Mouse (Mus musculus): Measurements from ENCODE around the gene Gm20388.
"Not testable (repeated sequence)": the region's sequence is repeated elsewhere in the genome, so short reads cannot be mapped to it uniquely, and the experiment has no call there.

Gm20388 gene

DNA sequence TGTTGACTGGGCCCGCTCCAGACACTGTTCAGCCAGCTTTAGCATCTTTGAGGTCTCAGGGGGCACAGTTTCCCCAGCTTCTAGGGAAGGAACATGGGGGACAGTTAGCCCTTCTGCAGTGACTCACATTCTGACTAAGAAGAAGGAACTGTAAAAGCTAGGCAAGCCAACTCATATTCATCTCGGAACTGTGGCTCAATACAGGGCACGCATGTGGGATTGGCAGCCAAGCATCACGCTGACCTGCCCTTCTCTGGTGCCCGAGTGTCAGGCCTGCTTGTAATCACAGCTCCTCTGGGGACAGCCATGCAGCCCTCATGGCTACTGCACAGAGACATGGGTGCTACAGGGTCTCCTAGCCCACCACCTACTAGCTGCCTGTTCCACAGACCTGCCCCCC, 3340.3 kb downstream of the Gm20388 start:
- DNase-seq = no peak

DNA sequence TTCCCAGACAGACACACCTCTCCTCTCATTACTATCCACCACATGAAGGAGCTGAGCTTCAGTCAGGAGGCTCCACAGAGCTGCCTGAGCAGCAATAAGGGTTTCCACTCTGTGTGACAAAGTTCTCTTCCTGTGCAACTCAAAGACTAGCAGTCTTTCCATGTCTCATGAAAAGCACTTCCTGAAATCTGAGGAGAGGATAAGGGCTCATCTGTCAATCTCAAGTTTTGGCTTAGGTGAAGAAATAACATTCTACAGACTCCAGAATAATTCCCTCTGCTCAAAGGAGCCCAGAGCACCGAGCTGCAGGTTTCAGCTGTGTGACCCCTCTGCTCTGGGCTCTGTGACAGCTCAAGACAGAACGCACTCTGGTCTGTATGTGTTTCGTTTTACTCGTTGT, 3342.3 kb downstream of the Gm20388 start:
- no peak for DNase-seq

DNA sequence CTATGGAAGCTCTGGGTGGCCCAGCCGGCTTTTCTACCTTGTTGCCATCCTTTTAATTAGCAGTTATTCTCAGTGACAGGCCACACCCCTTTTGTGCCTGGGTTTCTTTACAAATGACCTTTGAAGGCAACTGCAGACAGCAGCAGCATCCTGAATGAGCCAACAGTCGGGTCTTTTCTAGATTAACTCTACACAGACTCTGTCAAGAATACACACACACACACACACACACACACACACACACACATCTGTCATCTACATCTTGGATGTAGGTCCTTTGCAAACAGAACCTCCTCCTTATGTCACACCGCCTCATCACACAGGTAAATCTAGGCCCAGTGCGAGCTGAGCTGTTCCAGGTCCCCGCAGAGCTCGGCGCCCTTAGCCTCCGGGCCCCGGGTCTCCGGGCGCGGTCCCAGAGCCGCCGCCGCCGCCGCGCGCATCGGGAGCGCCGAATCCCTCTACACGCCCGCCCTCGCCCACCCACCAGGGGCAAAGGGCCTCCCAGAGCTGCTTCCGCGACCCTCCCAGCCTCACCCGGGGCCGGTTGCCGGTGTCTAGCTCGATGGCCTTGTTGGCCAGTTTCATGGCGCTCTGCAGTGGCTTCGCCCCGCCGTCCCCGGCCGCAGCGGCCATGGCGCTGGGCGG, 3342.9 kb downstream of the Gm20388 start:
- DNase-seq = no peak

DNA sequence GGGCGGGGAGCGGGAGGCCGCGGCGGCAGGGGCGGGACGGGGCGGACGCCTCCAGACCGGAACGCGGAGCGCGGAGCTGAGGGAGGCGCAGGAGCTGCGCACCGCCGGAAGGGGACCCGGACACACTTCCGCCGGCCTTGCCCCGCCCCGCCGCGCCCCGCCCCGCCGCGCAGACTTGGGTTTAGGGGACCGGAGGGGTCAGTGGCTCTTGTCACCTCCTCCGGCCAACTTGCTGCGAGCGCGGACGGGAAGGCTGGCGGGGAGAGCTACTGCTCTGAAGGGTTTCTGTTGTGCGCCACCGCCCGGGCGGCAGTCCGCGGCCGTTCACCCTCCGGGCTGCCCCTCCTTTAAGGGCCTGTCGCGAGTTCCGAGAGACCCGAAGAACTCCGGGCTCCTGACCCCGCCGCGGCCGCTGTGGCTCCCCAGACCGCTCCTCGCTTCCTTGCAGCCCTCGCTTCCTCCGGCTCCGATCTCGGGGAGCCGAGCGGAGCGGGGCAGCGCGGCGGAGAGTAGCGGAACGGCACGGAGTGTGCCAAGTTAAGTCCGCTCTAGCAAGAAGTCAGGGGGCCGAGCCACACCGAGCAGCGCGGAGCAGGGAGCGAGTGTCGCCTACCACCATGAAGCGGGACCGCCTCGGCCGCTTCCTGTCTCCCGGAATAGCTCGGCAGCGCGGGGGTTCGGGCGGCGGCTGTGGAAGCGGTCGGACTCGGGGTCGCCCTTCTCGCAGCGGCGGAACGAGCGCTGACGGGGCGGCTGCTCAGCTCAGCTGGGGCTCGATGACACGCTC, 3343.7 kb downstream of the Gm20388 start, which contains the start of the genes Zfp276 and Vps9d1:
Gene Zfp276, plus strand, starts transcription at position 97 of the 787 bp plus-strand sequence.
Gene Vps9d1, minus strand, starts transcription at position 250 of the 787 bp plus-strand sequence.
- peak; percentile 68 for DNase-seq

DNA sequence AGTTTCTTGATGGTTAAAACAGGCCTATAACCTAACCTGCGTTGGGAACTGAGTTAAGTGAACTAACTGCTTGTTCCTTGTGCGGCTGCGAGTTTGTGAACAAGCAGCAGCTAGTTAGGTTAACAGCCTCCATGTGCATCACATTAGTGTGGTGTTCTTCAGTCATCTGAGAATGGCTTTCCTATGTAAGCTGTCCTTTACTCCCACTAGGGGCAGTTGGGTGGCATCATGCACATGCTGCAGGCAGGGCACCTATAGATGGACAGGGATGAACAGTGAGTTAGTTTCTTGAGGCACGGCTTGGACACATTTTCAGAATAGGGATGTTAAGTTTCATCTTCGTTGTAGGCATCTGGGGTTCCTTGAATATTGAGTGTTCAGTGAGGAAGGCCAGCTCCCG, 3344.5 kb downstream of the Gm20388 start:
- no peak for DNase-seq

DNA sequence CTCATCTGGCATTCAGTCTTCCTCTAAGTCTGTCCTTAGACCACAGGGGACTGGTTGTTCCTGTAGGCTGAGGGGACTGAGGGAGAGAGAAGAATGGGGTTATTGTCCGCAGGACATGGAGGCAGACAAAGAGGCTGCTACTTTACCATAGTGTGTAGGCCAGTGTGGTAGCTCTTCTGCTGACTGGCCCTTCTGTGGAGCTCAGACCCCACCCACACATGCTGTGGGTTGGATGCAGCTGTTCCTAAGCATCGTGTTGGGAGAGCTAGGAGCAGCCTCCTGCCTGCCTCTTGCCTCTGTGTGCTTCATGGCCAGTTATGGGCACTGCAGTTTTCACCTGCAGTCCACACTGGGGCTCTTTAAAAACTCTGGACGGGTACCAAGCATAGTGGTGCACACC, 3346.5 kb downstream of the Gm20388 start:
- no peak for DNase-seq

DNA sequence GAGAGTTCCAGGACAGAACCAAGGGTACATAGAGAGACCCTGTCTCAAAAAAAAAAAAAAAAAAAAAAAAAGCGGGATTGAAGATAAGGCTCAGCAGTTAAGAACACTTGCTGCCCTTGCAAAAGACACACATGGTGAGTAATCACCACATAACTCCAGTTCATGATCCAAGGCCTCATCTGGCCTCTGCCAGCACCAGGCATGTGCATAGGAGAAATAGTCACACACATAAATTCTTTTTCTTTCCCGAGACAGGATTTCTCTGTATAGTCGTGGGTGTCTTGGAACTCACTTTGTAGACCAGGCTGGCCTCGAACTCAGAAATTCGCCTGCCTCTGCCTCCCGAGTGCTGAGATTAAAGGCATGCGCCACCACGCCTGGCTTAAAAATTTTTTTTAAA, 3347.0 kb downstream of the Gm20388 start:
- not testable (repeated sequence) for DNase-seq

DNA sequence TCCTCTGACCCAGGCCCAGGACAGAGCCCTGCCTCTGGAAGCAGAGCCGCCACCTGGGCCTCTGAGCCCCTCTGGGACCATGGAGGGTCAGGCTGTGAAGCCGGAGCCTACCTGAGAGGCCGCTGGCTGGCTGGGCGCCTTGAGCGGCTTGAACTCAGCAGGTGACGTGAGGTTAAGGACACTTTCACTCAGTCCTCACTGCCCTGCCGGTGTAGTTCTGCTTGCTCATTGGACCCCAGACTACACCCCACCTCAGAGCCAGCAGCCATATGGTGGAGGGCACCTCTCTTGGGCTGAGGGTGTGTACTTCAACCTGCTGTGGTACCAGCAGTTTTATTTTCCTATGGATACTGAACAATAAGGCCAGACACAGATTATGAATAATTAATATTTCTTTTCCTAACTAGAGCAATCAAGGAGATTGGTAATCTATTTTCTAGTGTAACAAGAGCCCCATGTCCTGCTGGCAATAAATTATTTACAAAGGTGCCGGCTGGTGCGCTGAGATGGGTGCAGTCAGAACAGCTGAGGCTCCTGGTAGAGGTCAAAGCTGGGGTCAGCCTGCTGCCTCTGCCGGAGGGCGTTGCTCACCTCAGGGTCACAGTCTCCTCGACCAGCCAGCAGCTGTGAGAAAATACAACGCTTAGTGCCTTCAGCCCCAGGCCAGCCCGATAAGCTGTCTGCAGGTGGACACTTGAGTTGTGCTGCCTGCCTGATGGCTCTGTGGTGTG, 3357.4 kb downstream of the Gm20388 start:
- no peak for DNase-seq

DNA sequence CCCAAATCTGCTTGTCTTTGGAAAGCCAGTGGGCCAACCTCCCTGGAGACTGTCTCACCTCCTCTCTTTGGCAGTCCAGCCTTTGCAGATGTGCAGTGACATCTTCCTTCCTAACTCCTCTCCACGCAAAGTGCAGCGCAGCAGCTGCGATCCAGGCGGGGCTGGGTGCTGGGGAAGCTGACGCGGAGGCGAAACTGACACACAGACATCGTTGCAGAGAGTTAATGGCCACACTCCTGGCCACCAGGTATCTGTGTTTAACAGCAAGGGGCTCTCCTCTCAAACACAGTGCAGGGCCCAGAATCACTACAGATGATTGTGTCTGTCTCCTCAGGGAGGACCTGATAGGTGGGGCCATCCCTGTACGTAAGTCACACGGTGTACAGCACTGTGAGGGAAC, 3360.5 kb downstream of the Gm20388 start:
- DNase-seq = no peak

DNA sequence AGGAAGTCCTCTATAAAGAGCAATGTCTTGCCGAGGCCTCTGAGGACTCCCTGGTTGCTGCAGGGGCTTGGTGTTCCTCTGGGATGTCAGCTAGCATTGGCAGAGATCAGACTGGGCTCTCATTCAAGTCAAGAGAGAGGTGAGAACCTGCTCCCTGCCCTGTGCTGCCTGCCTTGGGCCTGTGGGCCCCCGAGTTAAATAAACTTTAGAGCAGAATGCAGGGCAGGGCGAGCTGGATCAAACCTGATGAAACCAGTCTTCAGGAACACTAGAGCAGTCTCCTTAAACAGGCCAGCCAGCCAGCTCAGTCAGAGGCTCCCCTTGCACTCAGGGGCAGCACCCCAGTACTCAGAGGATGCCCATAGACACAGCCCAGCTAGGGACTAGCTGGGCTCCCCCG, 3361.3 kb downstream of the Gm20388 start:
- no peak for DNase-seq

DNA sequence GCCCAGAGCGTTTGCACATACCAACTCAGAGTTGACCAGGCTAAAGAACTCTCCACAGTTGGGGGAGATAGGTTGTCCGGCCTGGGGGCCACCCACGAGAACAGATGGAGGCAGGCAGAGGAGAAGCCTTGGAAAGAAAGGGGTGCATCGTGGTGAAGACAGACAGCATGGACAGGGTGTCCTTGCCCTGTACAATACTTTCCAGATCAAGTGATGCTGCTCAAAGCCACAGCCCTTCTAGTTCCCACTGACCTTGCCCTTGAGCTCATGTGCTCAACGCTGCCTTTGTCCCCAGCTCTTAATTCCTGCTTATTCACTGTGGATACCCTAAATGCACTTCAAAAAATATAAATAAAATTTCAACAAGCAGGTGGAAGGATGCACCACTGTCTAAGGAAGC, 3363.8 kb downstream of the Gm20388 start:
- no peak for DNase-seq

DNA sequence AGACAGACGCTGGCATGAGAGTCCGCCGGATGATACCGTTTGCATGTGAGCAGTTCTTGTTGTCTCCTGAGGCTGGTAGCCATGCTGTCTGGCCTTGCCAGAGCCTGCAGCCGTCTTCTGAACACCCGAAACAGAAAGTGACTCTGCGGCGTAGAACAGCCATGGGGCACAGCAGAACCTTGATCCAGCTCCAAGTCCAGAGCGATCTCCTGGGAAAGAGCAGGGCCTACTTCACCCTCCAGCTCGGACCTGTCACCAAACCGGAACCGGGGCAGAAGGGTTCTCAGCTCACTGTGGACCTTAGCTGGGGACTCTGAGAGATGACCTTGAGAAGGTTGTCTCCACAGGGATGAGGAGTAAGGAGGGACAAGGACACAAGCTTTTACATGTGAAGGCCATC, 3364.5 kb downstream of the Gm20388 start:
- no peak for DNase-seq

DNA sequence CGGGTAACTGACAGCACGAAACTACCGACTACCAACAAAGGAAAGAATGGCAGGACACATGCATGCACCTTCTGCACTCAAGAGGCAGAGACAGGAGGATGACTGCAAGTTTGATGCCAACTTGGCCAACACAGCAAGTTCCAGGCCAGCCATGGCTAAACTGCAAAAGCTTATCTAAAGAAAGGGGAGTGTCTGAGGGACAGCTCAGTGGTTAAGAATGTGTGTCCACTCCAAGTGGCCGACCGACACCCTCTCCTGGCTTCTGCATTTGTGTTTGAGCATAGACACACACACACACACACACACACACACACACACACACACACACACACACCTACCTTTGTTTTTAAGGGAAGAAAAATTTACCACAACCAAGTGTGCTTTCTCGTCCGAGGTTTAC, 3367.8 kb downstream of the Gm20388 start:
- DNase-seq = no peak

DNA sequence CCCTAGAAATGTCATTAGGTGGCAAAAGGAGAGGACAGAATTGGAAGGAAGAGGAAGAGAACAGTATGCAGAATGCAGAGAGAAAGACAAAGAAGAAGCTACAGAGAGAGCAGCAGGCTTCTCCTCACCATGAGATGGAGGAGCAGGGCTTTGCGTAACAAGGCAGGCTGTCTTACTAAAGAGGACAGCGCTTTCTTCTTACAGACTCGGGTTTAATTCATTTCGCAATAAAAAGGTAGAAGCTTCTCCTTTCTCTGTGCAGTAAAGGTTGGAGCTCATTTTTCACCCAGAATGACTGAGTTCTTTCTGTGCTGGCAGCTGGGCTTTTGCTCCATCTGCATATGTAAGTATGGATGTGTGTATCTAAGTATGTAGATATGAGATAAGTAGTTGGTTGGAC, 3369.2 kb downstream of the Gm20388 start:
- no peak for DNase-seq

DNA sequence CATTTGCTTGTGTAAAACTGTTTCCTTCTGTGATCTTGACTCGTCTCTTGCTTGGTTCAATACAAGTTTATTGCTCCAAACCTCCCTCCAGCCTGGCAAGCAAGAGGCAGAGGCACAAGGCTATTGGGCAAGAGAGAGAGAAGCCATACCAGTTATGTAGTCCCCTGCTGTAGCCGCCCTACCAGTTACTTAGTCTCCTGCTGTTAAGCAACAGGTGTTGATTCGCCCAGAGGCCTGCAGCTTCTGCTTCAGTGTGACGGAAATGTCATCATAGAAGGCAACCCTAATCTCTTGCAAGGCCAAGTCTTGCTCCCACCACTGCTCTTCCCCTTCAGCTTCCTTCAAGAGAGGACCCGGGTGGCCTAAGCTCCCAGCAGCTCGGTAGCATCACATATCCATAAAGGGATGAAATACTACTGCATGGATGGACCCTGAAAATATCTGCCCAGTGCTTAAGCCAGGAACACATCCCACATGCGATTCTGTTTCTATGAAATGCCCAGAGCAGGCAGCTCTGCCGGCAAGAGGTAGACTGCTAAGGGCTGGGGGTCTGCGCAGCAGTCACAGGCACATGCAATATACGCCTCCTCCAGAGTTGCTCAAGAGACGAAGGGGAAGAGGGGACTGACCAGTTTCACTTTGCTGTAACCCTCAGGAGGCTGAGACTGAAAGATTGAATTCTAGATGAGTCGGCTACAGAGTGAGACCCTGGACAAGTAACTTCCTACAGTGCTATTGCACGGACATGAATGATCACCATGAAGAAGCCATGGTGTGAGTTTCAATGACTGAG, 3369.9 kb downstream of the Gm20388 start:
- DNase-seq = no peak

DNA sequence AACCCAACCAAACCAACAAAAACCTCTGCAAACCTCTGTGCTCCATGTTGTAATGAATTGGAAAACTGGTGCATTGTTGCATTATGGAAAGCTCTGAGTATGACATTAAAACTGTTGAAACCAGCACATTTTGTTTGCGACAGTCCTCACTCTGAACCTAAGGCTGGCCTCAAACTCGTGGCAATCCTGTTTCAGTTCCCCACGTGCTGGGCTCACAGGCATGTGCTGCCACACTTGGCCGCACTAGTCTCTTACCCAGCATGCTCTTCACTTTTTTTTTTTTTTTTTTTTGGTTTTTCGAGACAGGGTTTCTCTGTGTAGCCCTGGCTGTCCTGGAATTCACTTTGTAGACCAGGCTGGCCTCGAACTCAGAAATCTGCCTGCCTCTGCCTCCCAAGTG, 3372.4 kb downstream of the Gm20388 start:
- not testable (repeated sequence) for DNase-seq

DNA sequence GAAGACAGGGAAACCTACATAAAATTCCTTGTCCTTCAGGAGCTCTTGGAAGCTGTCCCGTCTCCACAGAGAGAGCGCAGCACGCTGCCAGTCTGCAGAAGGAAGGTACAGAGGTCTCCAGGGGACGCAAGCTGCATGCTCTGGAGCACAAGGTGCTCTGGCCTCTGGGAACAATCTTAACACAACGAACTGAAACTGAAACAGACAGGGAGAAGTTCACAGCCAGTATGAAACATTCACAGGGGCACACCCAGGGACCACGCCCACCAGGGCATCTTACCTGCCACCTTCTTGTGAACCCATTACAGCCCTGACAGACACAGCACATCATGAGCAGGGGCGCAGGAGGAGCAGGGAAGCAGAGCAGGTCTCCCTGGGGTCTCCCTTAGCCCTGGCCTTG, 3373.3 kb downstream of the Gm20388 start:
- DNase-seq = no peak

DNA sequence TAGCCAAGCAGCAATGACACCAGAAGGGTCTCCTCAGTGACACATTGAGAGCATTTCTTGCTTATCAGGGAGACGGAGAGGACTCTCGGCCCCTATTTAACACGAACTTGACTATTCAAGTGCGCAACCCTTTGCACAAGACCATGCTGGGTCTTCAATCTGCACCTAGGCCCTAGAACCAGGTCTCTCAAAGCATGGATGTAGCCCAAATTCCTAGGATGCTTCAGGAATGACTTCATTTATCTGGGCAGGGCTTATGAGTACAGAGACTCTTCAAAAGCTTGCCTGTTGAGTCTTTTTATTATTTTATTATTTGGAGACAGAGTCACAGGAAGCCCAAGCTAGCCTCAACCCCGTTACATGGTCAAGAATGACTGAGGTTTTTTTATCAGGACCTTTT, 3373.9 kb downstream of the Gm20388 start:
- DNase-seq = no peak

DNA sequence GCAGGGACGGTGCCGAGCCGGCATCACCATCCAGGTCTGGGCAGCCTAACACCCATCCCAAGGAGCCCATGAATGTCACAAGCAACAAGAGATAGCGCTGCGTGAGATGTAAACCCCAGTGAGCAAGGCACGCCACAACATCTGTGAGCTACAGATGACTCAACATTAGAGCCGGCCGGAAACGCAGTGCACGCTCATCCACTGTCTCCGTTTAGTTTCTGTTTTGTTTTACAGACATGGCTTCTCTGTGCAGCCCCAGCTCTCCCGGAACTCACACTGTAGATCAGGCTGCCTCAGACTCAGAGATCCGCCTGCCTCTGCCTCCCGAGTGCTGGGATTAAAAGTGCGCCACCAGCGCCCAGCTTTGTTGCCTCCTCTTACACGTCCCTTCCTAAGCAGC, 3376.7 kb downstream of the Gm20388 start:
- DNase-seq = no peak

DNA sequence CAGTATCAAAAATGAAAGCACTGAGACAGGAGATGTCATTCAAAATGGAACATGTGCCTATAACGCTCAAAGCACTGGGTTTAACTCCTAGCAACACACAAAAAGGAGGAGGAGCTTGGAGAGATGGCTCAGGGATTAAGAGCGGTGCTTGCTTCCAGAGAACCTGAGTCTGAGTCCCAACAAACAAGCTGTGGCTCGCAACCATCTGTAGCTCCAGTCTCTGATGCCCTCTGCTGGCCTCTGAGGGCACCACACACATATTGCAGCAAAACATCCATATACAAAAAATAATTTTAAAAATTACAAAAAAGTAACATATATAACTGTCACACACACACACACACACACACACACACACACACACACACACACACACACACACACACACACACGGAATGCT, 3379.5 kb downstream of the Gm20388 start:
- DNase-seq = no peak

DNA sequence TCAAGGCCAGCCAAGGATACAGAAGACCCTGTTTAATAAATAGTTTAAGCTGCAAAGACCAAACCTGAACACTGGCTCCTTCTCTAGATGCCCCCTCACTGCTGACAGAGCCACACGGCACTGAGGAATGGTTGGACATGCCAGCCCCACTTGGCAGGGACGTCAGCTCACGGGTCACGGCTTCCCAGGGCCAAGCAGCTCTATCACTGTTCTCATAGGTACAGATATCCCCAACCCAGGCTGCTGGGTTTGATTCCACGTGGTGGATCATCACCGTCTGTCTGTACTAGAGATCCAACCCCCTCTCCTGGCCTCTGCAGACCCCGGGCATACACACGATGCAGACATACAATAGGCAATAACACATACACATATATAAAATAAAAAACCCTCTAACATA, 3380.0 kb downstream of the Gm20388 start:
- no peak for DNase-seq

DNA sequence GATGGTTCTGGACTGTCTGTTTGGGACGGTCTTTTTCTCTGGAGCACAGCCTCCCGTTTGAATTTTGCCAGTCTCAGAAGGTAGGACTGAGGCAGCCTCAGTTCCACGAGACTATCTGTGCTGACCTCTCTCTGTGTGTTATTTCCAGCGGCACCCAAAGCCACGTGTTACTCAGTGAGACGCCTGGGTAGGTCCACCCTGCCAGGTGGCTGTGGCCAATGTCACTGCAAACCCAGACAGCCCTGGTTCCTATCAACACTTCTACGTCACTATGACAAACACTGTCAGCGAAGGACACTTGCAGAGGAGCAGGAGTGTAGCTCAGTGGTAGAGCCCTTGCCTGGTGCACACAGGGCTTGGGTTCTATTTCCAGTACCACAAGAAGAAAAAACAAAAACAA, 3381.1 kb downstream of the Gm20388 start:
- no peak for DNase-seq

DNA sequence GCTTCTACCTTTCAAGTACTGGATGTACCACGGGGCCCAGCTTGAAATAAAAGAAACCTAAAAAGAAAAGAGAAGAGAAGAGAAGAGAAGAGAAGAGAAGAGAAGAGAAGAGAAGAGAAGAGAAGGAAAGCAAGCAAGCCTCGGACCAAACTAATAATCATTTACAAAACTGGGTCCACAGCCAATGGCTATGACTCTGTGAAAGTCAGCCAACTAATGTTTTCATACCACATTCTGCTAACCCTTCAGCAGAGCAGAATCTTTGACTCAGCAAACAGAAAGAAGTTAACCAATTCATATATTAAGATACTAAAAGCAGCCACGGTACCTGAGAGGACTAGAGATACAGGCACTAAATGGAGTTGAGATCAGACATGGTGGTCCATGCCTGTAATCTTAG, 3381.6 kb downstream of the Gm20388 start:
- no peak for DNase-seq
